Mouse (Mus musculus) cerebellum, postnatal 25 days (tissue): Measurements from ENCODE around the gene Acap1.
"Not testable (repeated sequence)": the region's sequence is repeated elsewhere in the genome, so short reads cannot be mapped to it uniquely, and the experiment has no call there.

ENCODE experiments used
- DNase-seq, 2 experiments: peaks; one replicate each; pipeline ENCODE4 v3.0.0; 2021; ENCODE audit warnings: mixed read lengths in 2 of 2

Acap1 gene

GRCm38 (mm10) chr11:69870289-69871069 is 24.9 kb downstream of the Acap1 start:
- DNase-seq = no peak

- no peak for DNase-seq
Measured at GRCm38 (mm10) chr11:69867335-69867734, 28.0 kb downstream of the Acap1 start.

GRCm38 (mm10) chr11:69865561-69865960 is 29.8 kb downstream of the Acap1 start:
- no peak for DNase-seq

- DNase-seq = no peak
Measured at GRCm38 (mm10) chr11:69864138-69864860, 31.0 kb downstream of the Acap1 start.

GRCm38 (mm10) chr11:69863729-69864128 is 31.6 kb downstream of the Acap1 start:
- DNase-seq = not testable (repeated sequence)

GRCm38 (mm10) chr11:69858113-69858998 is 37.0 kb downstream of the Acap1 start, which contains the start of gene Tnk1:
TSS of gene Tnk1 (minus strand) at chr11:69858730.
- DNase-seq = no peak

GRCm38 (mm10) chr11:69855347-69855746 is 40.0 kb downstream of the Acap1 start:
- peak; percentile 56 to 74 for DNase-seq

- no peak for DNase-seq
Measured at GRCm38 (mm10) chr11:69854680-69855079, 40.7 kb downstream of the Acap1 start.

- DNase-seq = peak in 1 of 2 experiments; percentile 15
Measured at GRCm38 (mm10) chr11:69853994-69854393, 41.3 kb downstream of the Acap1 start.

- no peak for DNase-seq
Measured at GRCm38 (mm10) chr11:69850754-69851153, 44.6 kb downstream of the Acap1 start.

- no peak for DNase-seq
Measured at GRCm38 (mm10) chr11:69849884-69850283, 45.5 kb downstream of the Acap1 start.

- DNase-seq = no peak
Measured at GRCm38 (mm10) chr11:69849128-69849527, 46.2 kb downstream of the Acap1 start.

- DNase-seq = peak; percentile 75 to 83
Measured at GRCm38 (mm10) chr11:69848021-69848420, 47.3 kb downstream of the Acap1 start.

GRCm38 (mm10) chr11:69846738-69847688 is 48.3 kb downstream of the Acap1 start:
- DNase-seq = no peak

- DNase-seq = peak; percentile 92 to 95
Measured at GRCm38 (mm10) chr11:69846198-69846680, 49.1 kb downstream of the Acap1 start, which contains the start of gene Plscr3. TSS of gene Plscr3 (plus strand) at chr11:69846376.

- no peak for DNase-seq
Measured at GRCm38 (mm10) chr11:69838714-69839104, 56.6 kb downstream of the Acap1 start.

GRCm38 (mm10) chr11:69837952-69838713 is 57.2 kb downstream of the Acap1 start, which contains the start of gene Tmem256:
TSS of gene Tmem256 (plus strand) at chr11:69838514.
- peak; percentile 95 to 96 for DNase-seq

- DNase-seq = peak in 1 of 2 experiments; percentile 93
Measured at GRCm38 (mm10) chr11:69837604-69837951, 57.8 kb downstream of the Acap1 start, which contains the start of gene Nlgn2. TSS of gene Nlgn2 (minus strand) at chr11:69837784.

- peak in 1 of 2 experiments; percentile 71 for DNase-seq
Measured at GRCm38 (mm10) chr11:69836703-69837576, 58.4 kb downstream of the Acap1 start.
